Mouse (Mus musculus): ENCODE data around the gene Ppm1m. TPM values are rescaled to one million over a fixed set of nuclear protein-coding genes. Genes with fewer than 3 reads are reported as not detected.

Gene Ppm1m
- polyA plus RNA-seq, 1 experiment from 2014 or later, result 26.9 TPM

DNA sequence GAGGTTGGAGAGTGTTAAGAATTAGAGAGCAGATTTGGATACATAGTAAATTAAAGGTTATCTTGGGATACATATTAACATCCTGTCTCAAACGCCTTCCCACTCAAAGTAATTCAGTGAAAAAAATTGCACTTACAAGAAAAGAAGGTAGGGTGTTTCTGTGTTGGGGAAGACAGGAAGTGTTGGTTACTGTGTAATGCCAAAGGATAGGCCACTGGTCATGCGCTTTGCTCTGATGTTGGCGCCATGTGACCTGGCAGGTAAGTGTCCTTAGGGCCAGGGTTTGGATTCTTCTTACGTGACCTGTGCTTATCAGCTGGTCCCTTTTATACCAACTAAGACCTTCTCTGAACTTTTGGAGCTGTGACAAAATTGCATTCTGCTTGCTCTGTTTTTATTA lies 17.4 kb downstream of the Ppm1m start:
- no peak overlapping the region for H3K4me3 ChIP-seq (ENCODE audit: low read depth, low read length)
- H3K4me1 ChIP-seq (ENCODE audit: control insufficient read depth, insufficient read depth, low read length), result no peaks in the 10 kb centered on the region
- no peak overlapping the region for H3K27ac ChIP-seq (ENCODE audit: low read depth, low read length)
- DNase-seq (ENCODE audit: low spot score, missing footprints) (no peak), ATAC-seq (ENCODE audit: low FRiP score) (no peak)
- peaks cover 39% of the 10 kb centered on the region; the same call in 1 of the 2 replicates for H3K36me3 ChIP-seq (ENCODE audit: control insufficient read depth, insufficient read depth, low read length)
- H3K27me3 ChIP-seq (ENCODE audit: control insufficient read depth, insufficient read depth, low read length), result no peaks in the 10 kb centered on the region
- no peak overlapping the region for H3K4me2 ChIP-seq
- no peak overlapping the region for H3K9ac ChIP-seq (ENCODE audit: low read length)
- H3K9me3 ChIP-seq (ENCODE audit: control insufficient read depth, low read length), result no peaks in the 10 kb centered on the region
- WGBS, result 95% methylated on average over 4 of the region's 4 CpGs

DNA sequence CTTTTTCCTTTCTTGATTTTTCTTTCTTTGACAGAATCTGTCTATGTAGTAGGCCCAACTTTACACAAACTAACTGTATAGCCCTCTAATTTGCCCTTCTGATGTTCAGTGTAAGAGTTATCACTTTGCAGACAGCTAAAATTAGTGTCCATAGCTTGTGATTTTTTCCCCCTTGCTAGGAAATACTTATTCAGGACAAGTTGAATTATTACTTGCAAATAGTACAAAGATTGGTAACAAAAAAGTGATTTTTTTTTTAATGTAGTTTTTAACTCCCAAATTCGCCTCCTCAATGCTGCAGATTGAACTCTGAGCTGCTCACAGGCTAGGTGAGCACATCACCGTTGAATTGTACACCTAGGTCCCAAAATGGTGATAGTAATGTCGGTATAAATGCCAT lies 19.6 kb downstream of the Ppm1m start:
- WGBS, result 97% methylated on average over 3 of the region's 3 CpGs
- peaks cover 30% of the 10 kb centered on the region; the same call in 1 of the 2 replicates for H3K36me3 ChIP-seq (ENCODE audit: control insufficient read depth, insufficient read depth, low read length)

DNA sequence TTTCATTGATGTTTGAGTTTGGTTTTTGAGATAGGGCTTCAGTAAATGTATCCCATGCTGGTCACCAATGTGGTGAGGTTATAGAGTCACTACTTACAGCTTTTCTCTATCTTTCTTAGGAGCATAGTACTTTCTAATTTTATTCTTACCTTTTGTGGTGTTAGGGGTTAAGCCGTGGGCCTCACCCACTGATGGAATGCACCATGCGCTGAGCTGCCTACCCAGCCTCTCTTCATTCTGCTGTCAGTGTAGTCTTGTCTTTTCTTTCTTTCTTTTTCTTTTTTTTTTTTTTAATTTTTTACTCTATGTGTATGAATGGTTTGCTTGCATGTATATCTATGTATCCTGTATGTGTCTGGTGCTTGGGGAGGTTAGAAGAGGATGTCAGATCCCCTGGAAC lies 20.1 kb downstream of the Ppm1m start:
- no peaks in the 10 kb centered on the region for H3K4me1 ChIP-seq (ENCODE audit: control insufficient read depth, insufficient read depth, low read length)
- no peaks in the 10 kb centered on the region for H3K27me3 ChIP-seq (ENCODE audit: control insufficient read depth, insufficient read depth, low read length)
- no peak overlapping the region for H3K4me3 ChIP-seq (ENCODE audit: low read depth, low read length)
- DNase-seq (ENCODE audit: low spot score, missing footprints) (no peak), ATAC-seq (ENCODE audit: low FRiP score) (no peak)
- no peak overlapping the region for H3K27ac ChIP-seq (ENCODE audit: low read depth, low read length)
- H3K9ac ChIP-seq (ENCODE audit: low read length), result no peak overlapping the region
- peaks cover 26% of the 10 kb centered on the region; the same call in 1 of the 2 replicates for H3K36me3 ChIP-seq (ENCODE audit: control insufficient read depth, insufficient read depth, low read length)
- H3K4me2 ChIP-seq, result no peak overlapping the region
- H3K9me3 ChIP-seq (ENCODE audit: control insufficient read depth, low read length), result no peaks in the 10 kb centered on the region
- WGBS, result 91% methylated on average over 2 of the region's 2 CpGs

More for the DNA sequence above, 19.6 kb downstream of the Ppm1m start:
- Histone ChIP-seq H3K4me1 (ENCODE audit: control insufficient read depth, insufficient read depth, low read length) (no peaks in the 10 kb centered on the region), H3K4me3 (ENCODE audit: low read depth, low read length) (no peak overlapping the region), H3K9ac (ENCODE audit: low read length) (no peak overlapping the region), H3K27ac (ENCODE audit: low read depth, low read length) (no peak overlapping the region), H3K9me3 (ENCODE audit: control insufficient read depth, low read length) (no peaks in the 10 kb centered on the region), H3K4me2 (no peak overlapping the region), H3K27me3 (ENCODE audit: control insufficient read depth, insufficient read depth, low read length) (no peaks in the 10 kb centered on the region)
- no peak for DNase-seq (ENCODE audit: low spot score, missing footprints)
- ATAC-seq (ENCODE audit: low FRiP score), result no peak

DNA sequence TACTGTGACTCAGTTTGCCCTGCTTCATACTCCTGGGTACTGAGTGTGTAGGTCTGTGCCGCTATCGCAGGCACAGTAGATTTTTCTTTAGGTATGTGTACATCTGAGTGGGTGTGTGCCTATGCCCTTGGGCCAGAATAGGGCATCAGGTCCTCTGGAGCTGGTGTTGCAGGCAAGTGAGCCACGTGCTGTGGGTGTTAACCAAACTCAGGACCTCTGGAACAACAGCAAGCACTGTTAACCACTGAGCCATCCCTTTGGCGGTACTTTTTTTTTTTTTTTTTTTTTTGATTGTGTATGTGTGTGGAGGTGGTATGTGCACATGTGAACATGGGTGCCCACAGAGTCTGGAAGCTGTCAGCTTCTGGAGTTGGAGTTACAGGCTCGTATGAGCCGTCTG lies 21.7 kb downstream of the Ppm1m start:
- 89% methylated on average over 6 of the region's 6 CpGs for WGBS
- Histone ChIP-seq H3K9ac (ENCODE audit: low read length) (no peak overlapping the region), H3K4me2 (no peak overlapping the region), H3K4me1 (ENCODE audit: control insufficient read depth, insufficient read depth, low read length) (peaks cover 8% of the 10 kb centered on the region), H3K4me3 (ENCODE audit: low read depth, low read length) (no peak overlapping the region), H3K27me3 (ENCODE audit: control insufficient read depth, insufficient read depth, low read length) (no peaks in the 10 kb centered on the region), H3K9me3 (ENCODE audit: control insufficient read depth, low read length) (no peaks in the 10 kb centered on the region), H3K36me3 (ENCODE audit: control insufficient read depth, insufficient read depth, low read length) (peaks cover 17% of the 10 kb centered on the region; the same call in 1 of the 2 replicates), H3K27ac (ENCODE audit: low read depth, low read length) (no peak overlapping the region)
- DNase-seq (ENCODE audit: low spot score, missing footprints) (no peak), ATAC-seq (ENCODE audit: low FRiP score) (no peak)

DNA sequence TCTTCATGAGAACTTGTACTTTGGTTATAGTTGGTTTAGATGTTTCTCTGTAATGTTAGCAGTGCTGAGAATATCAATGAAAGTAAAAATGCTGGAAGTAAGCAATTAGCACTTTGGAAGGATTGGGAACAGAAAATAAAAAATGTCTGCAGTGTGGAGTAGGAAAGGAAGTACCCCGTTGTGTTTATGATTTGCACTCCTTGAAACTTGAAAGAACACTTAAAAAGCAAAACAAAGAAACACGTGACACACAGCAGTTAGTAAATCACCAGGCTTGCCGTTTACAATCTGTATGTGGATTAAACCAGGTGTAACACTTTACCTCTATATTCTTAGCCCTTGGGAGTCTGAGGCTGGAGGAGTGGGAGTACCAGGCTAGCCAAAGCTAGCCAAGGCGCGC lies 22.8 kb downstream of the Ppm1m start:
- Histone ChIP-seq H3K36me3 (ENCODE audit: control insufficient read depth, insufficient read depth, low read length) (peaks cover 16% of the 10 kb centered on the region; the same call in 1 of the 2 replicates), H3K4me2 (no peak overlapping the region), H3K4me1 (ENCODE audit: control insufficient read depth, insufficient read depth, low read length) (peaks cover 8% of the 10 kb centered on the region), H3K27ac (ENCODE audit: low read depth, low read length) (no peak overlapping the region), H3K27me3 (ENCODE audit: control insufficient read depth, insufficient read depth, low read length) (no peaks in the 10 kb centered on the region), H3K9ac (ENCODE audit: low read length) (no peak overlapping the region), H3K9me3 (ENCODE audit: control insufficient read depth, low read length) (no peaks in the 10 kb centered on the region), H3K4me3 (ENCODE audit: low read depth, low read length) (no peak overlapping the region)
- DNase-seq (ENCODE audit: low spot score, missing footprints), result no peak
- WGBS, result 88% methylated on average over 5 of the region's 5 CpGs
- ATAC-seq (ENCODE audit: low FRiP score), result no peak

DNA sequence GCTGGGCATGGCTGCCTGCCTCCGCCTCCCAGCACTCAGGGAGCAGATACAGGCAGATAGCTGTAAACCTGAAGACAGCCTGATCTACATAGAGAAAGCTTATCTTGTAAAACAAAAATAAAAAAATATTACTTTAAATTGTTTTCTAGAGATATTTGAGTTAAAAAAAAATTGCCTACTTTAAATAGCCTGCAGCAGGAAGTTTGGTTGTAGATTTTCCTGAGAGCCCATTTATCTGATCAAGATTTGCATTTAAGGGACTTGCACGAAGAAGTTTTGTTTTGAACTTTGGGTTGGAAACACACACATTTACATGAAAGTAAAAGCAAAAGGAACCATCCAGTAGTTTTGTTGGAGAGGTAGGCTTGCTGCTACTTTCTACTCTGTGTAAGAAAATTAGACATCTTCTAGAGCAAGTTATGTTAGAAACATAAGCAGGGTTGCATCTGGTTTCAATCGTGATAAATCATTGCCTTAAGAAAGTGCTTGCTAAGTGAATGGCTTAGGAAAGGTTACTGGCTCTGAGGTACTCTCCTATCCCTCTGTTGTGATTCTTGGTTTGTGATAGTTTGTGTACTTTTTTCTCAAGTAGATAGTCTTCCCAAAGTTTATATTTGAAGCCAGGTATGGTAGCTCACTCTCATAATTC lies 23.9 kb downstream of the Ppm1m start:
- Histone ChIP-seq H3K9ac (ENCODE audit: low read length) (no peak overlapping the region), H3K27ac (ENCODE audit: low read depth, low read length) (no peak overlapping the region), H3K4me2 (no peak overlapping the region), H3K4me3 (ENCODE audit: low read depth, low read length) (no peak overlapping the region), H3K27me3 (ENCODE audit: control insufficient read depth, insufficient read depth, low read length) (no peaks in the 10 kb centered on the region), H3K36me3 (ENCODE audit: control insufficient read depth, insufficient read depth, low read length) (peaks cover 8% of the 10 kb centered on the region; the same call in 1 of the 2 replicates), H3K4me1 (ENCODE audit: control insufficient read depth, insufficient read depth, low read length) (peaks cover 8% of the 10 kb centered on the region), H3K9me3 (ENCODE audit: control insufficient read depth, low read length) (no peaks in the 10 kb centered on the region)
- ATAC-seq (ENCODE audit: low FRiP score) (no peak), DNase-seq (ENCODE audit: low spot score, missing footprints) (no peak)
- WGBS, result 89% methylated on average over 3 of the region's 3 CpGs

DNA sequence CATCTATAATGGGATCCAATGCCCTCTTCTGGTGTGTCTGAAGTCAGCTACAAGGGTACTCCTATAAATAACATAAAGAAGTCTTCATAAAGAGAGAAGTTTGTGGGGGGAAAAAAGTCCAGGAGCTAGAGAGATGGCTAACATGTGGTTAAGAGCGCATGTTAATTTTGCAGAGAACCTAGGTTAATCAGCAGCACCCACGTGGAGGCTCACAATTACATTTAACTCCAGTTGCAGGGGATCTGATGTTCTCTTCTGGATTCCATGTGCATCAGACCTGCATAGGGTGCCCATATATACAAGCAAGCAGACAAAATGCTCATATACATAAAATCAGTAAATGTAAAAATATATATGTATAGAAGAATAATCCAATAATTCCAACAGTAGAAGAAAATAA lies 26.2 kb downstream of the Ppm1m start:
- H3K4me2 ChIP-seq, result peak overlapping the region; percentile 69
- peak overlapping the region; percentile 12; the same call in 1 of the 2 replicates for H3K4me3 ChIP-seq (ENCODE audit: low read depth, low read length)
- DNase-seq (ENCODE audit: low spot score, missing footprints) (no peak), ATAC-seq (ENCODE audit: low FRiP score) (no peak)
- no peaks in the 10 kb centered on the region for H3K9me3 ChIP-seq (ENCODE audit: control insufficient read depth, low read length)
- H3K27me3 ChIP-seq (ENCODE audit: control insufficient read depth, insufficient read depth, low read length), result no peaks in the 10 kb centered on the region
- peaks cover 6% of the 10 kb centered on the region; the same call in 1 of the 2 replicates for H3K36me3 ChIP-seq (ENCODE audit: control insufficient read depth, insufficient read depth, low read length)
- WGBS, result 73% methylated on average over 2 of the region's 2 CpGs
- H3K9ac ChIP-seq (ENCODE audit: low read length), result no peak overlapping the region
- H3K4me1 ChIP-seq (ENCODE audit: control insufficient read depth, insufficient read depth, low read length), result peaks cover 12% of the 10 kb centered on the region
- H3K27ac ChIP-seq (ENCODE audit: low read depth, low read length), result no peak overlapping the region

DNA sequence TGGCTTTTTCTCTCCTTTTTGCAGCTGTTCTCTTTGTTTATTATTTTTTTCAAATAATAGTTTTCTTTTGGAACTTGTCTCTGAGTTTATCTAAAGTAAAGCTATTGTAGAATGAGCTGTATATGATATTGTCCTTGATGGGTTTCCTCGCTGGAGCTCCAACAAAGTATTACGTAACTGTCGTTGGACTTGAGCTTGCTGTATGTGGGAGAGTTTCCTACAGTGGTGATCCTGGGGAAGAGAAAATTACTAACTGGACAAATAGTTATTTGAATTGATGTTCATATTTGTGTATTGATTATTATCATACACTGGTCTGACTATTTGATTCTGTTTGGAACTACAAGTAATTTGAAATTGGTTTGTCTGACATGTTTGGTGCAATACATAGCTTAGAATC lies 27.0 kb downstream of the Ppm1m start:
- Histone ChIP-seq H3K36me3 (ENCODE audit: control insufficient read depth, insufficient read depth, low read length) (peaks cover 4% of the 10 kb centered on the region; the same call in 1 of the 2 replicates), H3K9me3 (ENCODE audit: control insufficient read depth, low read length) (no peaks in the 10 kb centered on the region), H3K4me2 (peak overlapping the region; percentile 69), H3K4me3 (ENCODE audit: low read depth, low read length) (peak overlapping the region; percentile 75), H3K27ac (ENCODE audit: low read depth, low read length) (no peak overlapping the region), H3K4me1 (ENCODE audit: control insufficient read depth, insufficient read depth, low read length) (peaks cover 12% of the 10 kb centered on the region), H3K9ac (ENCODE audit: low read length) (peak overlapping the region; percentile 85; the same call in 1 of the 2 replicates), H3K27me3 (ENCODE audit: control insufficient read depth, insufficient read depth, low read length) (no peaks in the 10 kb centered on the region)
- ATAC-seq (ENCODE audit: low FRiP score) (no peak), DNase-seq (ENCODE audit: low spot score, missing footprints) (no peak)
- WGBS, result 54% methylated on average over 3 of the region's 3 CpGs

DNA sequence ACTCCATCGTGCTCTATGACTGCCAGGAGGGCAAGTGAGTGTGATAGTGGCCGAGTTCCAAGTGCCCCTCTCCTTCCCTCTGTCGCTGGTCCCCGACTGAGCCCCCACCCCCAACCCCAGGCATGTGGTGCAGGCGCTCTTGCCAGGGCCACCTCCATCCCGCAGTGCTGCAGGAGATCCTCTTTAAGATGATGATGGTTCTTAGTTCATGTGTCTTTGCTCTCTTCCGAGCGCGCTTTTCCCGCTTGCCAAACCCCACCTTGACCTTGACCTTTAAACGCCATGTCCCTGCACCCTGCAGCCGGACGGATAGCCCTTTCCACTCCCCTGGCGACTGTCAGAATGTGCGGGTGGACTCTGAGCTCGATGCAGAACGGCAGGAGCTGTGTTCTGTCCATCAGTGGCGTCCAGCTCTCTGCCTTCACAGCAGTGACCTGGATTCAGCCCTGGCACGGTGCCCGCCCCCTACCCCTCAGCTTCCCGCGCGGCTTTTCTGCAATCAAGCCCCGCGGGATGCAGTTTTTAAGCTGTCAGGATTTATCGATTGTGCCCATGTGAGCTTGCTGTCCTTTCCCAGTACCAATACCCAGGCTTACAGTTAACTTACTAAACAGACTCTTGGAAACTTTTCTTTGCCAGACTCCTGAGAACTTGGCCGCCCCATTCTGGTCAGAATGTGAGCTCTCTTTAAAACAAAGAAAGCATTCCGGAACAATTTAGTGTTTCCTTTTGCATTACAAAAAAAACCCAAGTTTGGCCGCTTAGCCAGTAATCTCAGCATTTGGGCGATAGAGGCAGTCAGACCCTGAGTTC lies 28.0 kb downstream of the Ppm1m start:
- ATAC-seq (ENCODE audit: low FRiP score), result peak; percentile 75
- Histone ChIP-seq H3K27ac (ENCODE audit: low read depth, low read length) (peak overlapping the region; percentile 87), H3K9me3 (ENCODE audit: control insufficient read depth, low read length) (no peaks in the 10 kb centered on the region), H3K4me3 (ENCODE audit: low read depth, low read length) (peak overlapping the region; percentile 75), H3K36me3 (ENCODE audit: control insufficient read depth, insufficient read depth, low read length) (no peaks in the 10 kb centered on the region), H3K4me2 (peak overlapping the region; percentile 69), H3K27me3 (ENCODE audit: control insufficient read depth, insufficient read depth, low read length) (no peaks in the 10 kb centered on the region), H3K9ac (ENCODE audit: low read length) (peak overlapping the region; percentile 85), H3K4me1 (ENCODE audit: control insufficient read depth, insufficient read depth, low read length) (peaks cover 12% of the 10 kb centered on the region)
- peak; percentile 96 for DNase-seq (ENCODE audit: low spot score, missing footprints)
- under 1% methylated on average over 30 of the region's 30 CpGs for WGBS
